Comparison of ENCODE assay signal across 9 mouse cellular contexts in the genomic region with DNA sequence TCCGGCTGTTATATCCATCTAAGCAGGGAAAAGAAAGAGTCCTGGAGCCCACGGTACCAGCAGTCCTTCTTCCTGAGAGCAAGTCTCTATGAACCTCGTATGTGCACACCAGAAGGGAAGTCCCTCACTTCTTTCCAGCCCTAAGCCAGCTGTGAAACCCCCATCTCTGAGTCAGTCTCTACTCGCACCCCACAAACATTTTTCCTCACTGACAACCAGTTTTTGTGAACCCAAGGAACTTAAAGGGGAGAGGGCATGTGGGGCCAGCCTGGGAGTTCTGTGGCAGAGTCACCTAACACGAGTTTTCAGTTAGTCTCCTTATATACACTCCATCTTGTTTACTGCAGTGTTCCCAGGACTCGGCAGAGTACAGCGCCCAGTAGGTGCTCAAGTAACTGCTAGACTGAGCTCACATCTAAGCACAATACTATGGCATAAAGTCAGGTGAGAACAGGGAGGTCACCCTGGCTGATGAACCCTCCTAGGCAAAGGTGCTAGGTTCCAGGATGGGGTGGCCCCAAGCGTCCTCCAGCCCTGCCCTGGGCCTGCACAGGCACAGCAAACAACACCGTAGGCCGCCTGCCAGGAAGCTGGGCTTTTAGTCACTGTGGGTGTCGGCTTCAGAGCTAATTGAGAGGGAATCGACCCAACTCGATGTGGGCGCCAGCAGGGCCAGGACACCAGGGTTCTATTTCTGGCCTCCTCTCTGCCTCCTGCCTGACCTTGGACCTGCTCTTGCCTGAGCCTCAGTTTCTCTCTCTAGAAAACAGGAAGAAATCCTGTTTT. TPM values are rescaled to one million over a fixed set of nuclear protein-coding genes. Genes with fewer than 3 reads are reported as not detected.
DNase-seq lines count a peak whose midpoint lies in the region; ATAC-seq lines count a peak whose summit lies in the region.
"Had no signal": no experiment of that assay in that cellular context is flagged by ENCODE, and none has a peak within 500 bp of the region (broad histone marks: within the 10 kb centered on the region; RNA-seq: fewer than 3 reads in every experiment).

No protein-coding gene starts in this region.

- H3K4me2 ChIP-seq in forebrain, embryonic 14.5 days (ENCODE audit: low read length), result no peak overlapping the region
- no peak overlapping the region for H3K4me2 ChIP-seq in forebrain, embryonic 11.5 days (ENCODE audit: low read depth, low read length, severe bottlenecking)
- H3K4me2 ChIP-seq in limb, embryonic 13.5 days (replicated peaks), result peak overlapping the region; percentile 41; the same call in 1 of the 2 replicates

- ATAC-seq in forebrain, embryonic 14.5 days, result no peak
- ATAC-seq in forebrain, embryonic 11.5 days (replicated peaks; ENCODE audit: low FRiP score), result no peak
- no peak for ATAC-seq in limb, embryonic 13.5 days (ENCODE audit: low FRiP score, low read depth)
- ATAC-seq in megakaryocyte progenitor cell, adult 5-6 weeks (replicated peaks; ENCODE audit: poor library complexity), result no peak

- H3K36me3 ChIP-seq in forebrain, embryonic 14.5 days (ENCODE audit: control insufficient read depth, insufficient read depth, low read length), result peaks cover 19% of the 10 kb centered on the region
- H3K36me3 ChIP-seq in forebrain, embryonic 11.5 days (ENCODE audit: control insufficient read depth, insufficient read depth, low read length), result no peaks in the 10 kb centered on the region; the same call in 1 of the 2 replicates
- peaks cover 47% of the 10 kb centered on the region for H3K36me3 ChIP-seq in limb, embryonic 13.5 days

- peaks cover 62% of the 10 kb centered on the region for H3K4me1 ChIP-seq in forebrain, embryonic 14.5 days (ENCODE audit: control insufficient read depth, insufficient read depth, low read length)
- peaks cover 32% of the 10 kb centered on the region for H3K4me1 ChIP-seq in forebrain, embryonic 11.5 days (replicated peaks; ENCODE audit: control insufficient read depth, insufficient read depth, low read length)
- H3K4me1 ChIP-seq in limb, embryonic 13.5 days, result peaks cover 89% of the 10 kb centered on the region

- 0 out of 2 replicates have a peak overlapping the region, but pooled peaks have one; percentile 1 for H3K9ac ChIP-seq in forebrain, embryonic 14.5 days (ENCODE audit: low read length)
- H3K9ac ChIP-seq in forebrain, embryonic 11.5 days (ENCODE audit: low read length), result no peak overlapping the region
- peak overlapping the region; percentile 50; the same call in 1 of the 2 replicates for H3K9ac ChIP-seq in limb, embryonic 13.5 days

- peaks cover 2% of the 10 kb centered on the region; the same call in 1 of the 2 replicates for H3K27me3 ChIP-seq in forebrain, embryonic 14.5 days (replicated peaks; ENCODE audit: control insufficient read depth, insufficient read depth, low read length)
- no peaks in the 10 kb centered on the region; the same call in 1 of the 2 replicates for H3K27me3 ChIP-seq in forebrain, embryonic 11.5 days (ENCODE audit: control insufficient read depth, insufficient read depth, low read length)
- no peaks in the 10 kb centered on the region for H3K27me3 ChIP-seq in limb, embryonic 13.5 days

- DNase-seq in forebrain, embryonic 14.5 days (ENCODE audit: low spot score), result no peak
- DNase-seq in forebrain, embryonic 11.5 days (ENCODE audit: low spot score), result no peak
- DNase-seq in urinary bladder, postnatal 14 days (ENCODE audit: low spot score), result peak; percentile 80
- no peak for DNase-seq in urinary bladder, postnatal 4 days (ENCODE audit: low spot score in 2 of 2)
- no peak for DNase-seq in embryo, embryonic 11 days
- DNase-seq in T-cell, adult 2 months (ENCODE audit: low spot score), result no peak

- H3K27ac ChIP-seq in forebrain, embryonic 14.5 days (ENCODE audit: low read depth, low read length), result no peak overlapping the region
- H3K27ac ChIP-seq in forebrain, embryonic 11.5 days (ENCODE audit: low read depth, low read length), result no peak overlapping the region
- H3K27ac ChIP-seq in limb, embryonic 13.5 days, result peak overlapping the region; percentile 52; the same call in 1 of the 2 replicates

- H3K9me3 ChIP-seq in forebrain, embryonic 14.5 days (replicated peaks; ENCODE audit: control insufficient read depth, low read length), result no peaks in the 10 kb centered on the region
- H3K9me3 ChIP-seq in forebrain, embryonic 11.5 days (ENCODE audit: control insufficient read depth, low read length), result no peaks in the 10 kb centered on the region
- H3K9me3 ChIP-seq in limb, embryonic 13.5 days, result no peaks in the 10 kb centered on the region

- H3K4me3 ChIP-seq in forebrain, embryonic 14.5 days (ENCODE audit: low read depth, low read length), result no peak overlapping the region
- H3K4me3 ChIP-seq in forebrain, embryonic 11.5 days (ENCODE audit: low read depth, low read length), result no peak overlapping the region
- H3K4me3 ChIP-seq in limb, embryonic 13.5 days, result no peak overlapping the region

- whole genome bisulfite sequencing in forebrain, embryonic 14.5 days, result 56% methylated on average over 14 of the region's 14 CpGs
- WGBS in forebrain, embryonic 11.5 days, result 67% methylated on average over 14 of the region's 14 CpGs
- 42% methylated on average over 14 of the region's 14 CpGs for WGBS in limb, embryonic 13.5 days

RNA-seq across cellular contexts. Expression of gene Sema3f, which starts 6.7 kb away (rescaled TPM):
- 7.4 and 12.2 TPM in 2 replicates for polyA plus RNA-seq in forebrain, embryonic 14.5 days (2014; fragmentation: Nextera tagmentation; extraction: Ambion mirVana)
- polyA plus RNA-seq in forebrain, embryonic 11.5 days (2014; fragmentation: Nextera tagmentation; extraction: Ambion mirVana), result 13.2 and 15.9 TPM in 2 replicates
- polyA plus RNA-seq in limb, embryonic 13.5 days (2015; fragmentation: Nextera tagmentation; extraction: Ambion mirVana), result 31.8 and 32.1 TPM in 2 replicates
- total RNA-seq in megakaryocyte progenitor cell, adult 5-6 weeks (2015), result not detected in 2 replicates
- total RNA-seq in megakaryocyte progenitor cell, adult 5-6 weeks (2017), result 1.00 TPM in 1 of 2 replicates, not detected in the other

RNA-seq across cellular contexts. Expression of gene Gnat1, which starts 24.0 kb away (rescaled TPM):
- polyA plus RNA-seq in forebrain, embryonic 14.5 days (2014; fragmentation: Nextera tagmentation; extraction: Ambion mirVana), result 0.28 and 0.66 TPM in 2 replicates
- polyA plus RNA-seq in forebrain, embryonic 11.5 days (2014; fragmentation: Nextera tagmentation; extraction: Ambion mirVana), result 1.6 and 2.6 TPM in 2 replicates
- 0.74 and 1.0 TPM in 2 replicates for polyA plus RNA-seq in limb, embryonic 13.5 days (2015; fragmentation: Nextera tagmentation; extraction: Ambion mirVana)
- 0.12 TPM in 1 of 2 replicates, not detected in the other for total RNA-seq in megakaryocyte progenitor cell, adult 5-6 weeks (2015)
- not detected in 2 replicates for total RNA-seq in megakaryocyte progenitor cell, adult 5-6 weeks (2017)
- total RNA-seq: hematopoietic stem cell, adult 5-6 weeks had no signal

RNA-seq across cellular contexts. Expression of gene Slc38a3, which starts 34.2 kb away (rescaled TPM):
- 32.8 and 32.9 TPM in 2 replicates for polyA plus RNA-seq in forebrain, embryonic 14.5 days (2014; fragmentation: Nextera tagmentation; extraction: Ambion mirVana)
- polyA plus RNA-seq in forebrain, embryonic 11.5 days (2014; fragmentation: Nextera tagmentation; extraction: Ambion mirVana), result 6.7 TPM in 2 replicates
- 4.3 and 5.3 TPM in 2 replicates for polyA plus RNA-seq in limb, embryonic 13.5 days (2015; fragmentation: Nextera tagmentation; extraction: Ambion mirVana)
- total RNA-seq in megakaryocyte progenitor cell, adult 5-6 weeks (2015), result not detected in 2 replicates
- not detected in 2 replicates for total RNA-seq in megakaryocyte progenitor cell, adult 5-6 weeks (2017)
- total RNA-seq: hematopoietic stem cell, adult 5-6 weeks had no signal
